Mouse (Mus musculus) thymus, adult 2 months (tissue): ENCODE data around the gene Adamts18. TPM values are rescaled to one million over a fixed set of nuclear protein-coding genes. Genes with fewer than 3 reads are reported as not detected.

Experiments used
- DNase-seq: peaks from one replicate; pipeline ENCODE4 v3.0.0; 2021
- H3K27ac ChIP-seq: fragments of 200-500 bp; 2 replicates; pipeline ENCODE4 v1.5.1; 2012; ENCODE audit warnings: low read length, control low read depth; ENCODE audit not compliant: control insufficient read depth, insufficient read depth
- H3K27me3 ChIP-seq: fragments of 200-500 bp; 2 replicates; pipeline ENCODE4 v1.6.1; 2012; ENCODE audit warnings: mild to moderate bottlenecking, low read length, moderate library complexity, mixed read lengths; ENCODE audit not compliant: control insufficient read depth, insufficient read depth
- H3K36me3 ChIP-seq: fragments of 200-500 bp; 2 replicates; pipeline ENCODE4 v1.6.1; 2012; ENCODE audit warnings: mild to moderate bottlenecking, low read length, moderate library complexity; ENCODE audit not compliant: control insufficient read depth, insufficient read depth
- H3K4me1 ChIP-seq: fragments of 200-500 bp; replicated peaks from 2 replicates; pipeline ENCODE4 v1.6.1; 2012; ENCODE audit warnings: low read length; ENCODE audit not compliant: control insufficient read depth, insufficient read depth
- H3K4me3 ChIP-seq: fragments of 200-500 bp; 2 replicates; pipeline ENCODE4 v1.5.1; 2012; ENCODE audit warnings: mild to moderate bottlenecking, low read length, control low read depth, moderate library complexity; ENCODE audit not compliant: control insufficient read depth, insufficient read depth
- CTCF ChIP-seq: fragments of 200-500 bp; IDR thresholded peaks from 2 replicates; pipeline ENCODE4 v1.5.1; 2012; ENCODE audit warnings: mild to moderate bottlenecking, control low read depth, low read length, moderate library complexity, borderline replicate concordance; ENCODE audit not compliant: control insufficient read depth, poor library complexity, insufficient read depth; ENCODE audit errors: extremely low read depth
- POLR2A ChIP-seq: fragments of 200-500 bp; IDR thresholded peaks from 2 replicates; pipeline ENCODE4 v1.6.1; 2012; ENCODE audit warnings: mild to moderate bottlenecking, low read length, control low read depth, moderate library complexity; ENCODE audit not compliant: control insufficient read depth, poor library complexity, insufficient read depth; ENCODE audit errors: extremely low read depth
- WGBS: fragments of 180-500 bp; shearing (Covaris S2); methylation state at CpG from one replicate; pipeline ENCODE4 v1.1.7; 2018; 5-methylcytosine and 5-hydroxymethylcytosine counted together
- polyA plus RNA-seq: library from polyadenylated mRNA; depleted of rRNA; stranded (reverse); fragments of >200 nt; gene quantifications from 2 replicates; pipeline ENCODE4 v1.2.3, GENCODE M21; 2012; rRNA removed

Adamts18 gene
- 0.14 and 0.74 TPM in 2 replicates for polyA plus RNA-seq

- H3K27me3 ChIP-seq: no peaks in the 10 kb centered on the region
- no peak within 1 kb of the TSS for H3K27ac ChIP-seq
- no peaks in the 10 kb centered on the region for H3K4me1 ChIP-seq
- TF ChIP-seq POLR2A (no peak), CTCF (no peak)
- no peak for DNase-seq
- no peak within 1 kb of the TSS for H3K4me3 ChIP-seq
- 6% methylated on average over 31 of the region's 32 CpGs for WGBS
- no peaks in the 10 kb centered on the region for H3K36me3 ChIP-seq
Measured at GRCm38 (mm10) chr8:113848653-113849135, at the start of gene Adamts18. TSS of gene Adamts18 (minus strand) at chr8:113848738.

DNA sequence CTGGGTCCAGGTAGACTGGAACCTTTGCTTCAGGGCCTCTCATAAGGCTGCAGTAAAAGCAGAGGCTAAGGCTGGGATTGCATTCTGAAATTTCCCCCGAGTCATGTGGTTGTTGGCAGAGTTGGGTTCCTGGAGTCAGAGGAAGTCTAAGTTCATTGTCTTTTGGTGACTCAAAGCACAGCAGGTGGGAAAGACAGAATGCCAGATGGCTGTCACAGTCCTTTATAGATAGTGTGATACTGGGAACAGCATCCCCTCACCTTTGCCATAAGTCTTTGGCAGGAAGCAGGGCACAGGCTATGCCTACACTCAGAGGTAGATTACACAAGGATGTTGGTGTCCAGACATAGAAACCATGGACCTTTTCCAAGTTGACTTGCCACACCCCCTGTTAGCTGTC is 47.9 kb upstream of the Adamts18 start:
- Histone ChIP-seq H3K4me3 (no peak overlapping the region), H3K4me1 (no peaks in the 10 kb centered on the region), H3K36me3 (no peaks in the 10 kb centered on the region), H3K27me3 (no peaks in the 10 kb centered on the region), H3K27ac (no peak overlapping the region)
- WGBS: 44% methylated on average over 1 of the region's 1 CpGs
- no peak for DNase-seq
- TF ChIP-seq CTCF (no peak), POLR2A (no peak)

DNA sequence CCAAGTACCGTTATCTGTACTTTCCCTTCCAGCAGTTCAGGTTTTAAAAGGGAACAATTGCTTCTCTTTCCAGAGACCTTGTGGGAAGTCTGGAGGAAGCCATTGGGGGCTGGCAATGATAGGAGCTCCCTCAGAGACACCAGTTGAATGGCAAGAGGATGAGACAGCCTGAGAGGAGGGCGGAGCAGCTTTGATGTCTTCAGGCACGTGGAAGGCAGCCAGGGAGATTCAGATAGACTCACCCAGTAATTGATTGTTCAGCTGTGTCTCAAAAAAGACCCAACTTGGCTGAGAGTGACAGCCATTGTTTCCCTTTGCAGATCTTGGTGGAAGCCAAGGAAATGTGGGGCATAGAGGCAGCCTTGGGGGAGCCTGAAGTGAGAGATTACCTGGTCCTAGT is 42.8 kb upstream of the Adamts18 start:
- no peak overlapping the region for H3K27ac ChIP-seq
- no peak for DNase-seq
- no peaks in the 10 kb centered on the region for H3K27me3 ChIP-seq
- H3K4me3 ChIP-seq: no peak overlapping the region
- no peaks in the 10 kb centered on the region for H3K36me3 ChIP-seq
- H3K4me1 ChIP-seq: no peaks in the 10 kb centered on the region
- WGBS: 47% methylated on average over 3 of the region's 3 CpGs
- TF ChIP-seq POLR2A (no peak), CTCF (no peak)

DNA sequence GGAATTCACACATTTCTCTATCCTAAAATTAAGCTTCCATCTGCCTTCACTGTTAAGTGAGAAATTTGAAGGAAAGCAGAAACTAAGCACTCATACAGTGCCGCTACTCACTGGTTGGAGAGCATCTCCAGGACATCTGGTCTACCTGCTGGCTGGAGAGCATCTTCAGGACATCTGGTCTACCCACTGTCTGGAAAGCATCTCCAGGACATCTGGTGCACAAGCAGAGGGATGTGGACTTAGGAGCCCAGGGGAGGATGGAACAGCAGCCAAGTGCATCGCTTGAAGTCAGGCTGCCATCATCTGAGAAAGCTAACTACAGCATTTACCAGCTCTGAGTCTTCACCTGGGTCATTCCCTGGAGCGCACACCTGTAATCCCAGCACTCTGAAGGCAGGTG is 38.0 kb upstream of the Adamts18 start:
- Histone ChIP-seq H3K27me3 (no peaks in the 10 kb centered on the region), H3K27ac (no peak overlapping the region), H3K4me3 (no peak overlapping the region), H3K36me3 (no peaks in the 10 kb centered on the region), H3K4me1 (no peaks in the 10 kb centered on the region)
- DNase-seq: no peak
- 93% methylated on average over 3 of the region's 3 CpGs for WGBS
- TF ChIP-seq CTCF (no peak), POLR2A (no peak)

GRCm38 (mm10) chr8:113885101-113885500 is 36.6 kb upstream of the Adamts18 start:
- Histone ChIP-seq H3K4me1 (no peaks in the 10 kb centered on the region), H3K27me3 (no peaks in the 10 kb centered on the region), H3K36me3 (no peaks in the 10 kb centered on the region), H3K4me3 (no peak overlapping the region), H3K27ac (no peak overlapping the region)
- TF ChIP-seq CTCF (no peak), POLR2A (no peak)
- 79% methylated on average over 2 of the region's 2 CpGs for WGBS
- no peak for DNase-seq

DNA sequence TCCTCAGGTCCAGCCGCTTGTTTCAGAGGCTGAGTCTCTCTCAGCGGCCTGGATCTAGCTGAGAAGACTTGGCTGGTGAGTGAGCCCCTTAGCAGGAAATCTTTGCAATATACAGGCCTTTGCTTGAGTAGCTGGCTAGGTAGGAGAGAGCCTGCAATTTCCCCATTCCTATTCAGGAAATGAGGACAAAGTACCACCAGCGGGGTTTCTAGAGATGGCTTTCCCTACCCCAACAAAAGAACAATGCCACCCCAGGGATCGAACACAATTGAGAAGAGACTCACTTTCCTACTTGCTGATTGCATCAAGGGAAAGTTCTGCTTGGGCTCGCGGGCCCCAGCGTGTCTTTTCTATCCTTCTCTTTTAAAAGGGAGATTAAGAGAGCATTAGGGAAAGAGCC is 35.5 kb upstream of the Adamts18 start:
- TF ChIP-seq POLR2A (no peak), CTCF (no peak)

GRCm38 (mm10) chr8:113882558-113882957 is 34.0 kb upstream of the Adamts18 start:
- TF ChIP-seq CTCF (no peak), POLR2A (no peak)

More for the DNA sequence above, 35.5 kb upstream of the Adamts18 start:
- Histone ChIP-seq H3K4me3 (no peak overlapping the region), H3K27me3 (no peaks in the 10 kb centered on the region), H3K4me1 (no peaks in the 10 kb centered on the region), H3K27ac (no peak overlapping the region), H3K36me3 (no peaks in the 10 kb centered on the region)
- 44% methylated on average over 7 of the region's 7 CpGs for WGBS
- no peak for DNase-seq

More at GRCm38 (mm10) chr8:113882558-113882957, 34.0 kb upstream of the Adamts18 start:
- DNase-seq: no peak
- H3K36me3 ChIP-seq: no peaks in the 10 kb centered on the region
- WGBS: 31% methylated on average over 2 of the region's 2 CpGs
- H3K4me3 ChIP-seq: no peak overlapping the region
- H3K27me3 ChIP-seq: no peaks in the 10 kb centered on the region
- H3K27ac ChIP-seq: no peak overlapping the region
- H3K4me1 ChIP-seq: no peaks in the 10 kb centered on the region
